Mouse (Mus musculus) ovary, postnatal 36 days (tissue): Measurements from ENCODE around the gene Gm49354.
A peak's percentile ranks its signal among the peaks of the same experiment; 100 is the strongest.
"Not testable (repeated sequence)": the region's sequence is repeated elsewhere in the genome, so short reads cannot be mapped to it uniquely, and the experiment has no call there.

Experiments
- DNase-seq: peaks from one replicate; pipeline ENCODE4 v3.0.0; 2022; ENCODE audit warnings: low spot score, mixed read lengths

Gene Gm49354

DNA sequence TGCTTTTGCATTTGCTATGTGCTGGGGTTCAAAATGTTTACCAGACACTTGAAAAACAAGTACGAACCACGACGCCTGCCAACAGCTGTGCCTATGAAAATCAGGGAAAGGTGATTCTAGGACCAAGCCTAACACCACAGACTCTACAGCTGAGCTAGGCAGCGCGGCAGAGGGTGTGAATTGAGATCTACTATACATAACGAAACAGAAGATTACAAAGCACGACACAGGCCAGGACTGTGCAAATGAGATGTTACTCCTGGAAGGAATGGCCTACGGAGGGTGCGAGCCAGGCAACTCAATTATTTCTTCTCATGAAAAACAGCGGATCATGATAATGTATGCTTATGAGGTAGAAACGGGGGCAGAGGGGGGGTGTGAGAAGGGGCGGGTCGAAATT, 13.5 kb downstream of the Gm49354 start:
- DNase-seq, result no peak

DNA sequence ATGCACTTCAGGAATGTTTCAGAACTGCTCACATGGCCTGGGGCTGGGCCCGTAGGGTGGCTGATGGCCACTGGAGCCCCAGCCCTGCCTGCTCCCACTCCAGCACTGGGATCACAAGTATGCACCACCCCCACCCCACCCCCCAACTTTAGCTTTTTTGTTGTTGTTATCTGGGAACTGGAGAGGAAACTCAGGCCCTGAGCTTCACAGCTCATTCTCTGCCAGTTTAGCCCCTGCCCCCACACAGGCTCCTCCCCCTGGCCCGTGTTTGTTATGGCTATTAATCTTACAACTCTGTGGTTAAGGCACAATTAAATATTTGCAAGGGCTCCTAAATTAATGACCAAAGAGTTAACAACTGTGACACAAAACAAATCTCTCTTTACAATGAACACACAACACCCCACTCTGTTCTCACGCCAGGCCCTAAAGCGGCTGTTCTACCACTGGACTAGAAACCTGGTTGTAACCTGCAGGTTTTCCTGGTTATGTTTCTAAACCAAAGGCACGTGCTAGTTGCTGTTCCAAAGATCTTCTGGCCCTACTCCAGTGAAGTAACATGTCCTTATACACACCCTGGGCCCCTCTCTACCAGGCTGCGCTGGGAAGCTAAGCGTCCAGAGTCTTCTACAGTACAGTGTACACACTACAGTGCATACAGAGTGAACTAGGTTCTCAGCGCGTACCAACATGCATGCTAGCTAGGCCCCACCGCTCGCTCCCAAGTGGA, 15.1 kb downstream of the Gm49354 start:
- peak; percentile 36 for DNase-seq

DNA sequence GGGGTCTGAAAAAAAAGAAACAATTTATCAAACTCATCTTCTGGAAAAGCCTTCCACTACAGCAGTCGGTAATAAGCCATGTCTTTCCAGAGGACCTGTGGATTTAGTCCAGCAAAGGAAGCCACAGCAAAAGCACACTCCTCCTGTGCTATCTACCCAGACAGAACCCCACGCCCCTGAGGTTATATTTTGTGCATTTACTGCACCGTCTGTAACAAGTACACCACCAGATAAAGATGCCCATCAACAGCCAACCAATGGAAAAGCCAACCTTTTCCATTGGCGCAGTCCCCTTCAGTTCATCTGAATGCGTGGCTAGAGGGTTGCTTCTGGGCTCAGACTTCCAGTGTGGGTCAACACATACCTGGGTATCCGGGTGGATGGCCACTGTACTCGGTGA, 19.3 kb downstream of the Gm49354 start:
- no peak for DNase-seq

DNA sequence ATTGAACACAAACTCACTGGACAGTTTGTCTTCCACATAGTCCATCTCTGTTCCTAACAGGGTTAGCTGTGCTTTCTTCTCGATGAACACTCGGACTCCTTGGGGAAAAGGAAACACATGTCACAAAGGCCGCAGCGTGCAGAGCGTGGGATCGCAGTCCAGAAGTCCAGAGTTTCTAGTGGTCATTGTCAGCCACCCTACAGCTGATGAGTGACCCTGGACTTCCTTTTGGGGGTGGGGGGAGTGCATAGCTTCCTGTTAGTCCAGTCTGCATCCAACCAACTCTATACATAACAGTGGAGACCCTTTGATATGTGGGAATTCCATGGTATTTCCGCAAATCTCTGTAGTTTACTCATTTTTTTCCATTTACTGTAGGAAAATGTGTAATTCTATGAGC, 25.1 kb downstream of the Gm49354 start:
- no peak for DNase-seq

DNA sequence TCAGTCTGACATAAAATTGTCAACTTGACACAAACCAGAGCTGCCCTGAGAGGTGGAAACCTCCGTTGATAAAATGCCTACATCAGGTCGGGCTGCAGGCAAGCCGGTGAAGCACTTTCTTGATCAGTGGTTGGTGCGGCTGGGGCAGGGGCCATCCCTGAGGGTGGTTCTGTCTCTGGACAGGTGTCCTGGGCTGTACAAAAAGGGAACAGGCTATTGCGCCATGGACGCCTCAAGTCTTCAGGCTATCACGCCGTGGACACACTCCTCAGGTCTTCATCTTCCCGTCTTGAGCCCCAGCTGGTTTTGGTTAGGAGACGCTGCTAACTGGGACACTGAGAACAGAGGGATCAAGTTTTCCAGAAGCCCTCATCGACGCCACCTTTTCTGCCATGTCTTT, 31.7 kb downstream of the Gm49354 start:
- no peak for DNase-seq

DNA sequence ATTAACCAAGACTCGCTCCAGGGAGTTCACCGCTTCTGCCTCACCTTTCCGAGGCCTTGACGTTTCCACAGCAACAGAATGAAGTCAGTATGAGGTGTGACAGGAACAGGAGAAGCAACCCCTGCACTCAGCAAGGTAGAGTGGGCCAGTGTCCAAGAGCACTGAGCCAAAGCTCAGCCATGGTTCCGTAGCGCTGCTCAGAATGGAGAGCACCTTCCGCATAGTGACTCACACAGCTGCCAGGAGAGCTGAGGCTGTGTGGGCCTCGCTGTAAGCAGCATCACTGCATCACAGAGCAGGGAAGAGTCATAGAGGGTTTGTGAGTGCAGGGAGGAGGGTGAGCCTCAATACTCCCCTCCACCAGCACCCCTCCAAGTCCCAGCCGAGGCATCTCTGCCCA, 35.3 kb downstream of the Gm49354 start, which contains the start of gene 1700014D04Rik:
Gene 1700014D04Rik (minus strand): TSS at position 42 of the 400 bp plus-strand sequence.
- no peak for DNase-seq

DNA sequence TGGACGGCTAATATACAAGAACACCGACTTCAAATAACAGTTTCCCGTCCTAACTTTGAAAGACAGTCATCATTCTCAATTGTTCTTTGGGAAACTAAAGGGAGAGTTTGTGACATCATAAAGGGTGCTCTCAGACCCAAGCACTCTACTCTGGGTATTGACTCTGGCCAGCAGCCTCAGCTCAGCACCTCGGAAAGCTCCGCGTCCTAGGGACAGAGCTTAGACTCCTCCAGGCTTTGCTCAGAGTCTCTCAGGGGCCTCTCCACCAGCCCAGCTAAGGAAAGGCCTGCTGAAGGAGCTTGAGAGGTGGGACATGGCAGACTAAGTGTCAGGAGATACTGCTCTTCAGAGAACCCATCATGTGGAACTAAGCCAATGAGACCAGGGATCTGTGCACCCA, 35.9 kb downstream of the Gm49354 start:
- DNase-seq, result no peak

DNA sequence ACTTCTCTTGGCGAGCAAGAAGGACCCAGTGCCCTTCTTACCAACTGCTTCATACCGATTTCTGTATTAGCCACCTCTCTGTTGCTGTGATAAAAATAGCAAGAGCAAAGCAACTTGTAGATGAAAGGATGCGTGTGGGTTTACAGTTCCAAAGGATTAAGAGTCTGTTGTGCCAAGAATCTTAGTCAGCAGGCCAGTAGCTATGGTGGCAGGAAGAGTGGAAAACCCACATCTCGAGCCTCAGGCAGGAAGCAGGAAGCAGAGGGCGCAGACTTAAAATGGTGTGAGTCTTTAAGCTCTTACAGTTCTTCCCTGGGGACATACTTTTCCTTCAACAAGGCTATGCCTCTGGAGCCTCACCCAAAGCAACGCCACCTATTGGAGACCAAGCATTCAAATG, 36.6 kb downstream of the Gm49354 start:
- no peak for DNase-seq

DNA sequence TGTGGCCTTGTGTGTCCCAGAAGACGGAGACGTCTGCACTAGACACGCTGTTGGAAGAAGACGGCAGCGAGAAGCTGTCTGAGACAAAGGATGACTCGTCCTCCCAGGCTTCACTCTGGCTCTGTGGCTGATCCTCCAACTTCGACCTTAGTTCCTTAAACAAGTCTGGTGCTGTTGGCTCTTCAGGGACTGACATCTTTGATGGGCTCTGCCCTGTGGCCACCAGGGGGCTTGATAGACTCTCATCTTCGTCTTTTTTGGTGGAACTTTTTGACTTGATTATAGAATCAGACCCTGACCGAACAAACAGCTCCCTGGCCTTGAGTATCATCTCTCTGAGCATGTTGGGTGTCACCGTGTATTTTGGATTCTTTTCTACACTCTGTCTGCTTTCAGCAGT, 40.3 kb downstream of the Gm49354 start:
- no peak for DNase-seq

DNA sequence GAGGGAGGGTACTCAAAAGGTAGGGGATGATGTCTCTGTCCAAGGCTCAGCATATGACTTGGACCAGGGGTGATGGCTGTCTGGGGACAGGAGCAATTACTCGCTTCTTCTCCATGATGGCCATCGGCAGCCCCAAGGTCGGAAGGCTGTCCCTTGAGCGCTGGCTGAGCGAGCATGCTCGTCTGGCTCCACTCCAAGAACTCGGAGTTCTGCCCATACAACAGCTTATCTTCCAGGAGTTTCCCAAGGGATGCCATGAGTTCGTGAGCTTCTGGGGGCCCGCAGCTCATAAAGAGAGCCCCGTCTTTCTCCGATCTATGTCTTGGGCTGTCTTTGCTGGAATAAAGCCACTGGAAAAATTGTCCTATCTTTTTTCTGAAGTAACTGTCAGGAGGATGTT, 40.9 kb downstream of the Gm49354 start:
- DNase-seq, result peak; percentile 36

DNA sequence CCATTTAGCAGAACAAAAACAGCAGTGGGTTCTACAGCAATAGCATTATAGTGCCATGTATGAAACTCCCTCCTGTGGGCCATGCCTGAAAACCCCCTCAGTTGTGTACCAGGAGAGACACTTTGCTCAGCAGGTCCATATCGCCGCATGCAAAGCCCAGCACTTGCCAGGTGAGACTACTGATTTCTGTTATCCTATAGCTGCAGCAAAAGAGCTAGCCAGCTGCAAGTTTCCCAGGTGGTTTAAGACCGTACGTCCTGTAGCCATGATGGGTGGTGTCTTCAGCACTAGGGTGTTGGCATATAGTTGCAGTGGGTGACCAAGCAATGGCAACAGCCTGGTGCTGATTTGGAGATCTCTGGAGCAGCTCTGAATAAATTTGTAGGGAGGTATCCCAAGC, 42.6 kb downstream of the Gm49354 start:
- no peak for DNase-seq

DNA sequence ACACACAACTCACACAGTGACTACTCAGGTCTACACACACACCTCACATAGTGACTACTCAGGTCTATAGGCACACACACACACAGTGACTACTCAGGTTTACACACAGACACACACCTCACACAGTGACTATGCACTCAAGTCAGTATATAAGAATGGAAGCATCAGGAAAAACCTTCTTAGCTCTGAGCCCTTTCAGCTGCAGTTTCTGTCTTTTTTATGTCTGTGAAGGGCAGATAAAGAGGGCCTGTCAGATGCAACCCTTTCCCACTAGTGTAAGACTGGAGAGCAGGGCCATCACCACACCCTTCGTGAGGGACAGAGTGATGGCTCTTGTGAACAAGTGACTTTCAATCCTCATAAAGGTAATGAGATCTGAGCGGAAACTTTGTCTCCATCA, 43.6 kb downstream of the Gm49354 start:
- no peak for DNase-seq

DNA sequence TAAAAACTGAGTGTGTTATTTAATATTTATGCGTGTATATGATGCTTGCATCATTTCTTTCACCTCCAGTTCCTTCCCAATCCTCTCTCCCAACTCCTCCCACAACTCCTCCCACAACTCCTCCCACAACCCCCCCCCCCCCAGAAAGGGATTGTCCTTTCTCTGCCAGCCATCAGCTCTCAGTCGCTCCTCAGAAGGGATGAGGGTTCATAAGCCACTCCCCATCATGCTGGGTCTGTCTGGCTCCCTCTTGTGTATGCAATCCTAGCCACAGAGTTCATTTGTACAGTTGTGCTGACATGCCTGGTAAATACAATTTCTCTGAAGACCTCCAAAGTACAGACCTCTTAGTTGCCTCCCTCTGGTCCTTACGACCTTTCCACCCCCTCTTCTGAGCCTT, 46.9 kb downstream of the Gm49354 start:
- no peak for DNase-seq

DNA sequence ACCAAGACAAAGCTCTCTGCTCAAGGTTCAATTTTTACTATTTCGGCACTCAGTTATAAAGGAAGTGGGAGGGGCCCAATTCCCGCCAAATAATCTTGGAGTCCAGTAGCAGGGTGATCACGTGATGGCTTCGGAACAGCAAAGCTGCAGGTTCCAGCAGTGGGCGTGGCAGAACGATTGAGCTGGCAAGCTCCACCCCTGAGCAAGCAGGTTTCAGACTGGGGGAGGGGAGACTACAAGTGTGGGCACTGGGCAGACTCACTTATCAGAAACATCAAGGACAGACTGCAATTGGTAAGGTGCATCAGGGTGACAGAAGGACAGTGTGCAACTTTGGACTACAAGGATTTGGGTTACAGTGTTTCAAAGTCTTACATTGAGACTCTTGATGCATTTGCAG, 47.7 kb downstream of the Gm49354 start:
- not testable (repeated sequence) for DNase-seq

DNA sequence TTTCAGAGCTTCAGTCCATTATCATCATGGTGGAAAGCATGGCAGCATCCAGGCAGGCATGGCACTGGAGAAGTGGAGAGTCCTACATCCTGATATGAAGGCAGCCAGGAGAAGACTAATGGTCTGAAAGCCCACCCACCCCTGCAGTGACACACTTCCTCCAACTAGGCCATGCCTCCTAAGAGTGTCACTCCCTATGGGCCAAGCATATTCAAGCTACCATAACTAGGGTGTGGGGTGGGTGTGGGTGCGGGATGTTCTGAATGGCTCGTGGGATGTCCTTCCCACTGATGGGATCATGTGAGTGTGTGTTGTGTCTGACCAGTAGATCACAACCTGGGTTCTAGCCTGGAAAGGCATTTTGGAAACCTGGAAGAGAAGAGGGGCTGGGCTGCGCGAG, 48.1 kb downstream of the Gm49354 start:
- no peak for DNase-seq

DNA sequence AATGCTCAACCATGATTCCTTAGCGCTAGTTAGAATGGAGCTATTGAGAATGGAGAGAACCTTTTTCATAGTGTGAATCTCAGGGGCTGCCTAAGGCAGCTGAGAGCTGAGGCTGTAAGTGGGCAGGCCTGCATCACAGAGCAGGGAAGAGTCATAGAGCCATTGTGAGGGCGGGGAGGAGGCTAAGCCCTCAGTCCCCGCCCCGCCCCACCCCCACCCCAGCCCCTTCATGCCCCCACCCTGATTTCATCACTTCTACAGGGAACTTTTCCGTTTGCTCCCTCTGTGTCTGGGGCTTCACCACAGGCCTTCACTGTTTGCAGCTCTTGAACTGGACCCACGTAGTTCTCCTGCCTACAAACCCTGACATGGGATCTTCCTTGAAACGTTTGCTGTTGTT, 50.4 kb downstream of the Gm49354 start, which contains the start of gene Spata31d1d:
Gene Spata31d1d (minus strand): TSS at position 101 of the 400 bp plus-strand sequence.
- no peak for DNase-seq

DNA sequence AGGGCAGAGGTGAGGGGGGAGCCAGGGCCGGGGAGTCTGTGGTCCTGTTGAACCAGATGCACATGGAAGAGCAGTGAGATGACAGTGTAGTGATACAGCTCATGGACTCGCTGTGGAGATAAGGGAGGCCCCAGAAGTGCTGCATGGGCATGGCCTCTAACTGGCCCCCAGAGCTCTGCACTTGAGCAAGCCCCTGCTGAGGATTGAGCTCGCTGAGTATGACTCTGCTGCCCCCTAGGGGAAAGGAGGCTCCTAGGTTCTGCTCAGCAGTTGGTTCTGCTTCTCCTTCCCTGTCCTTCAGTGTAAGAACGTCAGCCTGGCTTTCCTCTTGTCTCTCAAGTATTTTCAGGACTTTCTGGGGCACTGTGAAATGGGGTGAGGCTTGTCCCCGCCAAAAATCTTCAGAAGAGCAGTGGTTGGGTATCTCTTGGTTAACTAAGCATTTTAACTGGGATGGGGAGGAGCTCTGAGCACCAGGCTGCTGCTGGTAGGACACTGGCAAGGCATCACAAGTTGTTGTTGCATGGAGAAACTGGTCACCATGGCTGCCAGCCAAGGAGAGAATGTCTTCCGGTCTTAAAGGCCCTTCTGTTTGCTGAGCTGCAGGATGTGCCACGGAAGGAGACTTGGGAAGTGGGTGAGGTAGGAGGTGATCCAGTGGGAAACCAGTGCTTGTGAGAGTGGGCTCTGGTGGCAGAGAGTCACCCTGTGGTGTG, 53.5 kb downstream of the Gm49354 start:
- DNase-seq, result peak; percentile 71

DNA sequence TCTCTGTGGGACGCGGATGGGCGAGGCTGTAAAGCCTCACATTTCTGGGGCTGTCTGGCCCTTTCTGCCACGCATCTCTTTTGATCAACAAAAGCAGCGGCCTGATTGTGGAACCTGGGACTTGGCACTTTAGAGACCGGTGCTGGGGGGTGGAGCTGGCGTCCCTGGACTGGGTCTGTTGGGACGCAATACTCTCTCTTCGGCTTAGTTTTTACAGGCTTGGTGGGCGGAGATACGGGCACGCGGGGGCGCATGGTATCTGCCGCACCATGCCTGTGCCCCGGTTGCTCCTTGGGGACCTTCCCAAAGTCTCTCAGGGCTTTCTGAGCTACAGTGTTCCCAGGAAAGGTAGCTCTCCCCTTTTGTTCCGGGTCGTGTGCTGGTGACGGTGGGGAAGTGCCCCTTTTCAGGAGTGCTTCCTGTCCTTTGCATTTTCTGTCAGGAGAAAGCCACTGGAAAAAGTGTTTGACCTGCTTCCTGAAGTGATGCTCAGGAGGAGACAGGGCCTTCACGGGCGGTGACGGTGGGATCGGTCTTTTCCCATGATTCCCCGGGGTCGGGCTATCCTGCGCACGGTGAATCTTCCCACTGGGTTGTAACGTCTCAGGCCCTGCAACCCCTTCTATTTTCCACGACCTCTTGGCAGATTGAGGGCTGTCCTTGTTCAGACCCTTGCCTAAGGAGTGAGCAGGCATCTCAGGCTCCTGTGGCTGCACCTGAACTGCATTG, 55.7 kb downstream of the Gm49354 start:
- no peak for DNase-seq

DNA sequence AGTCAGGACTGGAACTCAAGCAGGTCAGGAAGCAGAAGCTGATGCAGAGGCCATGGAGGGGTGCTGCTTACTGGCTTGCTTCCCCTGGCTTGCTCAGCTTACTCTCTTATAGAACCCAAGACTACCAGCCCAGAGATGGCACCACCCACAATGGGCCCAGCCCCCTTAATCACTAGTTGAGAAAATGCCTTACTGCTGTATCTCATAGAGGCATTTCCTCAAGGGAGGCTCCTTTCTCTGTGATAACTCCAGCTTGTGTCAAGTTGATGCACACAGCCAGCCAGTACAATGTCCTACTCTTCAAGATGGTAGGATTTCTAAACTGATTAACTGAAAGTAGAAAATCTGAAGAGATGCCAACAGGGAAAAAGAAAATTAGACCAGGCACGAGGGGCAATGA, 60.0 kb downstream of the Gm49354 start:
- not testable (repeated sequence) for DNase-seq

DNA sequence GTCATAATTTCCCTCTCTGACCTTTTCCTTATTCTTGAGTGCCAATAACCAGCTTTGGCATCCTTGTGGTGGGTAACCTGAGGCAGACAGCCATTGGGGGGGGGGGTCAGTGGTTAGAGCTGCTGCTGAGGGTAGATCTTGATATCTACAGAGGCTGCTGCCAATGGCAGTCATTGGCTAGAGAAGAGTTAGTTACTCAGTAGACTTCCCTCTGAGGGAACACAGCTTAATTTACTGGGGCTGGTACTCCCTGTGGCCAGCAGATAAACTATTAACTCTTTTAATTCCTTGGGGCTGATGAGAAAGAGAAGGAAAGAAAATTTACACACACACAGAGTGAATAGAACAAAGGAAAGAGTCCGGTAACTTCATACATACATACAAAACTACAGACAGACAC, 62.6 kb downstream of the Gm49354 start:
- no peak for DNase-seq

DNA sequence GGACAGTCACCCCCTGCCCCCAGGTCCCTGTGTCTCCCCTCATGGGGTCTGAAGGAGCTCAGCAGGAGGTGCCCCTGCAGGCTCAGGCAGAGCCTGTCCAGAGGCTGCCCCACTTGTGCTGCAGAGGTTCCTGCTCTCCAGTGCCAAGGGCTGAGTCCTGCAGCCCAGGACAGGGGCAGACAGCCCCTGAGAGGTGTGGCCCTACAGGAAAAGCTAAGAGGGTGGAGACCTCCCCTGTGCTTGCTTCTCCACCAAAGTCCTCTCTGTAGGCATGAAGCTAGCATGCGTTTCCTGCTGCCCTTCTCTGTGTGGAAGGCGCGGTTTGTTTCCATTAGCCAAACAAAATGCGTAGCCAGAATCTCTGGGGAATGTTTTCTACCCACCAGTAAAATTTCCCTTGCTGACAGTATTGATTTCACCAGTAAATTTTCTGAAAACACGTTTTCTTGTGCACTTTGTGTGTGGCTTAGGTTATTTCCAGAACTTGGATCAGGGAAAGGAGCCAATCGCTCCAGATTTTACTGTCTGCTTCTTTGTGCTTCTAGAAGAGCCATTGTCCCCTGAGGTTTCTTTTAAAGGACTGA, 63.1 kb downstream of the Gm49354 start:
- DNase-seq, result not testable (repeated sequence)

DNA sequence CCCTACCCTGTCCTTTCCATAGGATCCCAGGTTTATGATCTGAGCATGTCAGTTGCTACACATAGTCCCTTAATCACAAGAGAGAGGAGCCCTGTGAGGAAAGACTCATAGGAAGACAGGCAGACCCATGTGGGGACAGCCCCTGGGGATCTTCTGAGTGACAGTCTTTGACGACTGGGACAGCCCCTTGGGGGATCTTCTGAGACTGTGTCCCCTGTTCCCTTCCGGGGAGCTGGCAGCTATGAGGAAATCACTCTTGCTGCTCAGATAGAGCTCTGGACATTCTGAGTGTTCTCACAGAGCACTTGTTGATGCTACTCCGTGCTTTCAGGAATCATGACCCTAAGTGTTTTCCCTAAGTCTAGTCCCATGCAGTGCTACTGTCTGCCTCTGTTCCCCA, 68.3 kb downstream of the Gm49354 start:
- no peak for DNase-seq

DNA sequence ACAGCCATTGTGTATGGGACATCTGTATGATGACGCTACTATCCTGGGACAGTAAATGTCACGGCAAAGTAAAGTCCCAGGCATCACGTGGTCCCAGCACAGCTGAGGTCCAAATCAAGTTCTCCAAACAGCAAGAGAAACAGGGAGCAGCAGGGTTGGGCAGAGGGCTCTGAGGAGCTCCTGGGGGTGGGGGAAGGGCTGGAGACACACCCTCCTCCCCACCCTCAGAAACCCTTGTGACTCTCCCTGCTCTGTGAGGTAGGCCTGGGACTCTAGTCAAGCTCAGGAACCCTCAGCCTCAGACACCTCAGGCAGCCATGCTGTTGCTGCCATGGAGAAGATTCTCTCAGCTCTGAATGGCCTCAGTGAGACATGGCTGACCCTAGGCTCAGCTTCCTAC, 70.1 kb downstream of the Gm49354 start, which contains the start of gene Spata31d1b:
Gene Spata31d1b (plus strand): TSS at position 301 of the 400 bp plus-strand sequence.
- not testable (repeated sequence) for DNase-seq
